Mouse (Mus musculus): ENCODE measurements around the gene Bcdin3d.

DNA sequence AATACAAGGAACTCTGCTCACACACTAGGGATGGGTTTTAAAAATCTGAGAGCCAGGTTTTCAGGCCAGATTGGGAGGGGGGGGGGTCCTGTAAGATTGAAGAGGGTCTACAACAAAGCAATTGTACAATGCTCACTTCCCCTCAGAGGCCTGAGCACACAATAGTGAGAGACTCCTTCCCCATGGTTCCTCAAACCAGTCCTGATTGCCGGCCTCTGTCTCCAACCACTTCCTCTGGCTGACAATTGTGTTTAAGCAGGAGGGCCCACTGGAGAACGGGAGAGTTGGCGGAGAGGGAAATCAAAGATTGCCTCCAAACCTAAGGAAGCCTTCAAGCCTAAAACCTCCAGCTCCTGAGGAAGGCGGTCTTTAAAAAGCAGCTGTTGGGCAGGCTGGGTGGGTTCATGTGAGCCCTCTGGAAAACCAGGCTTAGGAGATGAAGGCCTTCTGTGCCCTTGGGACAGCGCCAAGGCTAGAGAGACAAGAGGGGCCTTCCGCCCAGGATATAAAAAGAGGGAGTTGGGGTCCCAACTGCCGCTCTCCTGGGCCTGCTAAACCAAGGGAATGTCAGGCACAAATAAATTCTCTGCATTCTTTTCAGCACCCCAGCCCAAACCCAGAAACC is 18.1 kb downstream of the Bcdin3d start:
- no peak for TF ChIP-seq POLR2A (IDR thresholded peaks at IDR 0.05; ENCODE audit: borderline replicate concordance, insufficient read depth, low read length)
- TF ChIP-seq CTCF (IDR thresholded peaks at IDR 0.05; ENCODE audit: borderline replicate concordance, insufficient read depth, low read depth, low read length): no peak
